Mouse (Mus musculus) MEL (cell line): ENCODE measurements at regions not wholly inside any gene's neighbourhood (a gene's known extent, or its start where the extent isn't known, plus 50 kb on each side); places are given as distances from the start of the nearest gene placed in this dataset.

Experiments
- CHD1 ChIP-seq: IDR thresholded peaks from 2 replicates; pipeline ENCODE4 v1.6.1; 2012; ENCODE audit warnings: low read depth, mild to moderate bottlenecking, inconsistent platforms, low read length, improper control_type of control experiment
- CHD2 ChIP-seq: IDR thresholded peaks from 2 replicates; pipeline ENCODE4 v1.6.1; 2011; ENCODE audit warnings: low read length, improper control_type of control experiment
- CTCF ChIP-seq, 3 experiments: IDR thresholded peaks in 2 of 3; conservative IDR thresholded peaks in 1 of 3; 2 replicates each; pipeline ENCODE4 v1.5.1; 2011 to 2012; ENCODE audit warnings: low read length in 3 of 3, low read depth in 2 of 3, mild to moderate bottlenecking in 2 of 3, improper control_type of control experiment in 1 of 3, inconsistent platforms in 1 of 3, mixed read lengths in 1 of 3, moderate library complexity in 1 of 3; ENCODE audit not compliant: control insufficient read depth in 1 of 3, insufficient read depth in 1 of 3, poor library complexity in 1 of 3, severe bottlenecking in 1 of 3
- ELF1 ChIP-seq: IDR thresholded peaks from 2 replicates; pipeline ENCODE4 v1.6.1; 2014; ENCODE audit warnings: low read depth, mild to moderate bottlenecking, inconsistent platforms, low read length, improper control_type of control experiment, moderate library complexity
- GATA1 ChIP-seq: IDR thresholded peaks from 2 replicates; pipeline ENCODE4 v1.6.1; 2011; ENCODE audit warnings: low read depth, low read length, improper control_type of control experiment
- MAX ChIP-seq: IDR thresholded peaks from 2 replicates; pipeline ENCODE4 v1.6.1; 2011; ENCODE audit warnings: low read length, improper control_type of control experiment
- MYC ChIP-seq: IDR thresholded peaks from 2 replicates; pipeline ENCODE4 v1.6.1; 2011; ENCODE audit warnings: low read depth, mild to moderate bottlenecking, low read length, improper control_type of control experiment, moderate library complexity
- POLR2A ChIP-seq, 2 experiments: IDR thresholded peaks; 2 replicates each; pipeline ENCODE4 v1.6.1; 2011 to 2012; ENCODE audit warnings: low read length in 2 of 2, mild to moderate bottlenecking in 2 of 2, control low read depth in 1 of 2, improper control_type of control experiment in 1 of 2, low read depth in 1 of 2, moderate library complexity in 1 of 2; ENCODE audit not compliant: control insufficient read depth in 1 of 2, insufficient read depth in 1 of 2, poor library complexity in 1 of 2
- RAD21 ChIP-seq: IDR thresholded peaks from 2 replicates; pipeline ENCODE4 v1.6.1; 2011; ENCODE audit warnings: mild to moderate bottlenecking, low read depth, low read length, improper control_type of control experiment
- TAL1 ChIP-seq: IDR thresholded peaks from 2 replicates; pipeline ENCODE4 v1.6.1; 2012; ENCODE audit warnings: mild to moderate bottlenecking, inconsistent platforms, low read length, moderate library complexity, mixed read lengths
- TBP ChIP-seq: IDR thresholded peaks from 2 replicates; pipeline ENCODE4 v1.8.0; 2011; ENCODE audit warnings: low read depth, low read length, improper control_type of control experiment
- TCF12 ChIP-seq: IDR thresholded peaks from 2 replicates; pipeline ENCODE4 v1.6.1; 2014; ENCODE audit warnings: low read depth, mild to moderate bottlenecking, inconsistent platforms, low read length, improper control_type of control experiment, moderate library complexity

DNA sequence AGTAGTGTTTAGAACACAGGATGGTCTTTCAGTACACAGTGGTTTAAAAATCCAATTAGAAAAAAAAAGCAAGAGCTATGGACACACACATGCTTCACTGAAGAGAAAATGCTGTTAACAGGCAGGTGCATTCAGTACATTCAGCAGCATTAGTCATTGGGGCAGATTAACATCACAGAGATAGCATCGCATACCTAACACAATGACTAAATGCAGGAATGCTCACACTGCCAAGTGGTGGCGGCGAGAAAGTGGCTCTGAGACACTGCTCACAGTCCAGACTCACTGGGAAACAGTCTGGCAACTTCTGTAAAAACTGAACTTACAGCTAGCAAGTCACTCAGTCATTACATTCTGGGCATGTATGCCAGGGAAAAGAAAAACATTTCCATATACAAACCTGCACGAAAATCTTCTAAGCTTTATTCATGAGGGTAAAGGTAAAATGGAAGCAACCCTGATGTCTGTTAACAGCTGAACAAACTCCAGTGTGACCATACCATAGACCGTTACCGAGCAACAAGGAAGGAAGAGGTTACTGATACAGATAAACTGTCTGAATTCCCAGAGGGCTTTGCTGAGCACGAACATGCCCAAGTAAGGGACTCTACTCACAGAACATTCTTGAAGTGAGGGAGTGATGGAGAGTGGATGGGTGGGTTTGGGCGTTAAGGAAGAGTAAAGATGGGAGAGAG, 97.4 kb upstream of the Ngf start:
- TF ChIP-seq TAL1 (no peak), RAD21 (no peak), POLR2A (IDR thresholded peaks at IDR 0.05; ENCODE audit: control insufficient read depth in 1 of 2, insufficient read depth in 1 of 2, low read depth in 1 of 2, low read length in 2 of 2, poor library complexity in 1 of 2) (no peak), CHD1 (no peak), CTCF (IDR thresholded peaks at IDR 0.05 in 2 of 3, conservative IDR thresholded peaks at IDR 0.05 in 1 of 3; ENCODE audit: control insufficient read depth in 1 of 3, insufficient read depth in 1 of 3, low read depth in 2 of 3, low read length in 3 of 3, poor library complexity in 1 of 3, severe bottlenecking in 1 of 3) (no peak), MAX (no peak), MYC (no peak), GATA1 (no peak), TCF12 (no peak), ELF1 (no peak), CHD2 (no peak), TBP (no peak)
